Mouse (Mus musculus): ENCODE measurements around the gene Psmd3.
"Not testable (repeated sequence)": the region's sequence is repeated elsewhere in the genome, so short reads cannot be mapped to it uniquely, and the experiment has no call there.

Psmd3 gene

GRCm38 (mm10) chr11:98717904-98718303, 35.5 kb downstream of the Psmd3 start:
- peak; percentile 67 to 71 for DNase-seq (ENCODE audit: low spot score in 2 of 2)

- DNase-seq (ENCODE audit: low spot score in 2 of 2): no peak
Measured at GRCm38 (mm10) chr11:98720756-98721155, 38.4 kb downstream of the Psmd3 start.

- peak in 1 of 2 experiments; percentile 71 for DNase-seq (ENCODE audit: low spot score in 2 of 2)
Measured at GRCm38 (mm10) chr11:98721458-98722226, 39.3 kb downstream of the Psmd3 start.

GRCm38 (mm10) chr11:98723098-98723497, 40.7 kb downstream of the Psmd3 start:
- no peak for DNase-seq (ENCODE audit: low spot score in 2 of 2)

- no peak for DNase-seq (ENCODE audit: low spot score in 2 of 2)
Measured at GRCm38 (mm10) chr11:98725926-98726506, 43.7 kb downstream of the Psmd3 start.

GRCm38 (mm10) chr11:98729119-98729588, 46.8 kb downstream of the Psmd3 start, which contains the start of gene Med24:
Gene Med24, minus strand, starts transcription at chr11:98729435.
- DNase-seq (ENCODE audit: low spot score in 2 of 2): peak; percentile 89 to 94

- no peak for DNase-seq (ENCODE audit: low spot score in 2 of 2)
Measured at GRCm38 (mm10) chr11:98730727-98731126, 48.4 kb downstream of the Psmd3 start.

- peak in 1 of 2 experiments; percentile 81 for DNase-seq (ENCODE audit: low spot score in 2 of 2)
Measured at GRCm38 (mm10) chr11:98731134-98731533, 48.8 kb downstream of the Psmd3 start.

- DNase-seq (ENCODE audit: low spot score in 2 of 2): no peak
Measured at GRCm38 (mm10) chr11:98734020-98734419, 51.7 kb downstream of the Psmd3 start.

GRCm38 (mm10) chr11:98735111-98735510, 52.8 kb downstream of the Psmd3 start:
- DNase-seq (ENCODE audit: low spot score in 2 of 2): no peak

- DNase-seq (ENCODE audit: low spot score in 2 of 2): no peak
Measured at GRCm38 (mm10) chr11:98736176-98736575, 53.8 kb downstream of the Psmd3 start.

- not testable (repeated sequence) for DNase-seq (ENCODE audit: low spot score in 2 of 2)
Measured at GRCm38 (mm10) chr11:98737220-98737619, 54.9 kb downstream of the Psmd3 start.

- DNase-seq (ENCODE audit: low spot score in 2 of 2): peak in 1 of 2 experiments; percentile 70
Measured at GRCm38 (mm10) chr11:98738428-98738911, 56.1 kb downstream of the Psmd3 start.

GRCm38 (mm10) chr11:98738925-98739324, 56.6 kb downstream of the Psmd3 start:
- DNase-seq (ENCODE audit: low spot score in 2 of 2): no peak

- no peak for DNase-seq (ENCODE audit: low spot score in 2 of 2)
Measured at GRCm38 (mm10) chr11:98740026-98740392, 57.7 kb downstream of the Psmd3 start.

- DNase-seq (ENCODE audit: low spot score in 2 of 2): no peak
Measured at GRCm38 (mm10) chr11:98740393-98741050, 58.2 kb downstream of the Psmd3 start, which contains the start of gene Thra. Gene Thra, plus strand, starts transcription at chr11:98740638.

- no peak for DNase-seq (ENCODE audit: low spot score in 2 of 2)
Measured at GRCm38 (mm10) chr11:98741051-98741620, 58.8 kb downstream of the Psmd3 start.

- no peak for DNase-seq (ENCODE audit: low spot score in 2 of 2)
Measured at GRCm38 (mm10) chr11:98741622-98742396, 59.5 kb downstream of the Psmd3 start.

- no peak for DNase-seq (ENCODE audit: low spot score in 2 of 2)
Measured at GRCm38 (mm10) chr11:98742397-98743291, 60.3 kb downstream of the Psmd3 start.
